Mouse (Mus musculus) kidney, postnatal 25 days (tissue): ENCODE data around the gene Ift172.
A peak's percentile ranks its signal among the peaks of the same experiment; 100 is the strongest.
"Not testable (repeated sequence)": the region's sequence is repeated elsewhere in the genome, so short reads cannot be mapped to it uniquely, and the experiment has no call there.

Source experiments
- DNase-seq, 2 experiments: peaks; one replicate each; pipeline ENCODE4 v3.0.0; 2021; ENCODE audit warnings: mixed read lengths in 2 of 2

The Ift172 gene

DNA sequence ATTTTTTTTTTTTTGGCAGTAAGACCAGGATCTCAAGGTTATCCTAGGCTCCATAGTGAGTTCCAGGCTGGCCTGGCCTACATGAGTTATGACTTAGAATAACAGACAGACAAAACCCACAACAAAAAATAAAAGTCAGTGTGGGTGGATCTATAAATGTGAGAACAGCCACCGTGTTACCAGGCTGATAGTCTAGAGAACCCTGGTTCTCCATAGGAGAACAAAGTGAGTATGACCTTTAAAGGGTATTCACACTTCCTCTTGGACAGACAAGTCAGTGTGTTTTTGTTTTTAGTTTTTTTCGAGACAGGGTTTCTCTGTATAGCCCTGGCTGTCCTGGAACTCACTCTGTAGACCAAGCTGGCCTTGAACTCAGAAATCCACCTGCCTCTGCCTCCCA is 34.9 kb downstream of the Ift172 start:
- DNase-seq: no peak

GRCm38 (mm10) chr5:31255381-31255780 is 35.5 kb downstream of the Ift172 start:
- DNase-seq: no peak

GRCm38 (mm10) chr5:31254901-31255300 is 36.0 kb downstream of the Ift172 start:
- no peak for DNase-seq

DNA sequence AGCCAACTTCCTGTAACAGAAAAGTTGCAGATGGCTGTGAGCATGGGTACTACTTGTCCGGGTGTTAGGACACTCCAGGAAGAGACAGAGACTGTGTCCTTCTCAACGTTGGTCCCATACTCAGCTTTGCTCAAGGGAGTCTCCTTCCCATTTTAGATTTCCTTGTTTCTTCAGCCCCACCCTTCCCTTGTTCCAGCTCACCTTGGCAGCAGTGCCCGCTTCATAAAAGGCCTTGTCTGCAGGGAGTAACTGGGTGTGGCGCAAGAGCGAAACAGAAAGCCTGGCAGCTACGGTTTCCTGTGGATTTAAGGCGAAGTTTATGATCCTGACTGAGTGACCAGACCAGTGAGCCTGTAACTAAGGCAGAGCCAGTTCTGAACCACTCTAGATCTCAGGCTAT is 36.5 kb downstream of the Ift172 start:
- peak; percentile 49 to 76 for DNase-seq

DNA sequence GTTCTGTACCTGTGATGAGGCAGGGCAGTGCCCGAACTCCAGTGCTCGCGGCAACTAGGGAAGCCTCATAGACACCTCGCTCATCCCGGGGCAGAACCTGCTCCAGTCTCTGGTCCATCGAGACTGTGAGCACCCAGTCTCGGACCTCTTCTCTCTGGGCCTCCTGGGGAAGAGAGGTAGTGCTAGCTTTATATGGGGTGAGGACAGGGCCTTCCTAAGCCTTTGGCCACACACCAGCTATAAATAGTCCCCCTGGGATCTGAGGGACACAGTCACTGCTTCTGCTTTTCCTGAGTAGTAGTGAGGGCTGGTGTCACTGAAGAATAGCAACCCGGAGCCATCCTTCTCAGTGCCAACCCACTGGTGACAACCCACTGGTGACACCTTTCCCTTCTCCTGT is 37.1 kb downstream of the Ift172 start:
- peak in 1 of 2 experiments; percentile 46 for DNase-seq

- DNase-seq: no peak
Observed at GRCm38 (mm10) chr5:31252795-31253545, 37.9 kb downstream of the Ift172 start.

GRCm38 (mm10) chr5:31252151-31252550 is 38.8 kb downstream of the Ift172 start:
- peak in 1 of 2 experiments; percentile 36 for DNase-seq

DNA sequence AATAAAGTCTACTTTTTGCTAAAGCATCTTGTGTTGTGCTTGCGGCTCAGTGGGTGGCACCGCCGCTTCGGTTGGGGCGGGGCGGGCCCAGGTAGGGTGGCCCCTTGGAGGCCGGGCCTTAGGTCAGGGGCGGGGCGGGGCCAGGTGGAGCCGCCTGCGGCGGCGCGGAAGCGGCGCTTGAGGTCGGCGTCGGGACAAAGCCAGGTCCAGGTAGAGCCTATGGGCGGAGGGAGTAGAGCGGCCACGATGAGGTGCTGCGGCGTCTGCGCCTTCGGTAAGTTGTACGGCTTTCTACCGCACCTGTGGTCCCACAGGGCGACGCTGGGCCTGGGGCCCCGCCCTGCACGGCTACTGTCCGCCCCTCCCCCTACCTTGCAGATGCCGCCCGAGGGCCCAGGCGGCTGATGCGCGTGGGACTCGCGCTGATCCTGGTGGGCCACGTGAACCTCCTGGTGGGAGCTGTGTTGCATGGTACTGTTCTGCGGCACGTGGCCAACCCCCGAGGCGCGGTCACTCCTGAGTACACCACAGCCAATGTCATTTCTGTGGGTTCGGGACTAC is 39.3 kb downstream of the Ift172 start, which contains the start of gene Krtcap3:
Krtcap3 (plus strand) TSS at position 151 of the 561 bp plus-strand sequence.
- DNase-seq: peak; percentile 73 to 89

DNA sequence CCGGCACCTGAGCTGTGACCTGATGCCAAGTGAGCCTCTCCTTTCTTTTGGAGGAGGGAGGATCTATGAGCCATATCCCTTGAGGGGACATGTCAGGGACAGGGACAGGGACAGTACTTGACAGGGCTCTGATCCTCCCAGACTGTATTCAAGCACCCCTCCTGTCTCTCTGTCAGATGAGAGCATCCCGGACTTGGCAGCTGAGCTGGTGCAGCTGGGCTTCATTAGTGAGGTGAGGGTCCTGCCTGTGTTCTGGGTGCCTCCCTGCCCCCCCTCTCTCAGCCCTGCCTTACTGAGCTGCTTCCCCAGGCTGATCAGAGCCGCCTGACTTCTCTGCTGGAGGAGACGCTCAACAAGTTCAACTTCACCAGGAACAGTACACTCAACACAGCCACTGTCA is 40.2 kb downstream of the Ift172 start:
- DNase-seq: no peak

- no peak for DNase-seq
Observed at GRCm38 (mm10) chr5:31242191-31242590, 48.7 kb downstream of the Ift172 start.

DNA sequence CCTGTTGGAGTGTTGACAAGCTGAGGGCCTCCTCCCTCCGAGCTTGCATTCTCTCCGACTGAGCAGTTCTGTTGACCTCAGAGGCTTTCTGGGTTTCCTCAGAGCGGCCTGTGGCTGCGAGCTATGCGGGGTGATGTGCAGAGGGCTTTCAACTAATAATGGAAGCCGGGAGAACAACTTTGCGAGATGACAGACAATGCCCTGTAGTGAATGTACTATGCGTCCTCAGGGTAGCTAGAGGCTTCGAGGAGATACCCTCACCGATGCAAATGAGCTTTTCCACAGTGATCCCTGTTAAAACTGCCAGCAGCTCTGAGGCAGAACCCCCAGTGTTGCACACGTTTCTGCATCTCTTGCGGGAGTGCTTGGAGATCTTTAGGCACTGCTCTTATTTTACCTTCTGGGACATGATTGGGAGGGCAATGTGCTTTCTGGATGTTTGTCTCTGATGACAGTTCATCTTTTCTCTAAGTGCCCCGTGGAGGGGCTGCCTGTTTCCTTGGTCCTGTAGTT is 49.3 kb downstream of the Ift172 start:
- DNase-seq: no peak

DNA sequence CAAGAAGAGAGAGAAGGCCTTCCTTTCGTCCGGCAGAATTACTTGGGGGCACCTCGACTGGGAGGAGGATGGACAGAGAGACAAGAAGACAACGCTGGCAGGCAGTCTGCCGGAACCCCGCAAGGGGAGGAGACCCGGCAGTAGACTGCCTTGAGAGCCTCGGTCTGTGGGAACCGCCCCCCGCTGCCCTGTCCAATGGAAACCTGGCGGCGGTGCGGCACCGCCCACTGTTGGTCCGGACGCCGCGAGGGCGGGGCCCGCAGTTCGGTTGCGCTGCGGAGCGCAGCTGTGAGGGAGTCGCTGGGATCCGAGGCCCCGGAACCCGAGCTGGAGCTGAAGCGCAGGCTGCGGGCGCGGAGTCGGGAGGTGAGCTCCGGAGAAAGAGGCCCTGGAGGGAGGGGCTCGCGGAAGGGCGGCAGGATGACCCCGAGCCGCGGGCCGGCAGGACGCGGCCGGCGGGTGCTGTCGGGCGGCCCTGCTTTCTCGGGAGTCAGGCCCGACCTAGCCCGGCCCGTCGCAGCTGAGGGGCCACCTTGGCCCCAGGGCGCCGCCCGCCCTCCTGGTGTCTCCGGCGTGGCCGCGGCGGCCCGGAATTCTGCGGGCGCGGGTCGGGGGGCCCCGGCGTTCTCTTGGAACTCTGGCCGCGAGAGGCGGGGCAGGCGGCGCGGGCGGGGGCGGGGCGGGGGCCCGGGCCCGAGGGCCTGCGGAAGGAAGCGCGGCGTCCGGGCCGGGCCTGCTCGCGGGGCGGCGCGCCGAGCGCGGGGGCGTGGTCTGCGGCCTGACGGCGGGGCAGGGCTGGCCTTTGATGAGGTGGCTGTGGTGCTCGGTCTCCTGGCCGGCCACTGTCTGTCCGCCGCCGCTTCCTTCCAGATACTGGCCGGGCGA is 50.0 kb downstream of the Ift172 start, which contains the start of the genes Nrbp1 and Gm9970:
Nrbp1 (plus strand) TSS at position 228 of the 885 bp plus-strand sequence.
Gm9970 (minus strand) TSS at position 596 of the 885 bp plus-strand sequence.
- DNase-seq: peak; percentile 98 to 99

DNA sequence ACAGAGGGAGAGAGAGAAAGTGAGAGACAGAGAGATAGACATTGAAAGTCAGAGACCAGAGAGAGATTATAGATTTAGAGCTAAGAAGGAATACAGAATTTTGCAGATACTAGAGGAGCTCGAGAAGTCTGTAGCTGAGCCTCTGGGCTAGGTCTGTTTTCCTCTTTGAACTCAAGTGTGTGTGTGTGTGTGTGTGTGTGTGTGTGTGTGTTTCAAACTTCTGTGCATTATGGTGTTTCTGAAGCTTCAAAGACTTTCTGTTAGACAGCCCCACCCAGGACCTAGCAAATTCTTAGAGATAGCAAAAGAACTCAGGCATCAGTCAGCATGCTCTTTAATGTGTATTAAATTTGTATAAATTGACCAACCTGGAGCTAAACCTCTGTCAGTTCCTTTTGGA is 64.3 kb downstream of the Ift172 start:
- DNase-seq: no peak

GRCm38 (mm10) chr5:31222696-31223095 is 68.2 kb downstream of the Ift172 start:
- DNase-seq: peak in 1 of 2 experiments; percentile 38

GRCm38 (mm10) chr5:31221304-31221945 is 69.5 kb downstream of the Ift172 start:
- DNase-seq: peak; percentile 50 to 63

DNA sequence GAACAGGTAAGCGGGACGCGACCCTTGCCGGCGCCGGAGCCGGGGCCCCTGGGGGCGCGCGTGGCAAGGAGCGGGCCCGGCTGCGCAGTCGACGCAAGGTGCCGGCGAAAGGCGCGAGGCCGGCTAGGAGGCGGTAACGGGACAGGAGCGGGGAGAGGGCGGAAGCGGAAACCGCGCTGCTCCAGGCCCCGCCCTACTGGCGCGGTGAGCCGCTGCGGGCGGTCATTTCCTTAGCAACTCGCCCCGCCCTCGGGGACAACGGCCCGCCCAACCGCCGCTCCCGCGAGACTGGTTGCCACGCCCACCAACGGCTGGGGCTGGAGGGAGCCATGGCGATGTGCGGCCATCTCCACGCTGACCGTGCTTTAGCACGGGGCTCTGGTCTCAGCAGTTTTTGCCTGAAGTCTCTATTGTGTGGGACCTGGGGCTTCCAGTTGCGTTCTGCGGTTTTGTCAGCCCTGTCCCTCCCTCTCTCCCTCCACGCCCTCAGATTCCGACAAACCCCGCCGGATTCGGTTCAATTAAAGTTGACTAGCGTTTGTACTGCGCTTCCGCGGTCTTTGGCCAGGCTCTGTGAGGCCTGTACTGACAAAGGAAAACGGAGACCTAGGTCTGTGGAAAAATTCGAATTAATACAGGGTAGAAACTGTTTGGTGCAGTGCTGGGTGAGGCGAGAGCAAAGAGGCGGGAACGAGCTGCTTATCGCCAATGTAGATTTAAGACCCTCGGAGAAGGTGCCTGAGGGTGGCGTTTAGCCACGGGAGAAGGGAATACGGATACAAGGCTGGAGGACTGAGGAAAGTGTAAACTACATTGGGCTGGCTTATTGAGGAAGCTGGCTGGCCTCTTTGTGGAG is 70.2 kb downstream of the Ift172 start, which contains the start of gene Ppm1g:
Ppm1g (minus strand) TSS at position 240 of the 856 bp plus-strand sequence.
- DNase-seq: peak; percentile 98

DNA sequence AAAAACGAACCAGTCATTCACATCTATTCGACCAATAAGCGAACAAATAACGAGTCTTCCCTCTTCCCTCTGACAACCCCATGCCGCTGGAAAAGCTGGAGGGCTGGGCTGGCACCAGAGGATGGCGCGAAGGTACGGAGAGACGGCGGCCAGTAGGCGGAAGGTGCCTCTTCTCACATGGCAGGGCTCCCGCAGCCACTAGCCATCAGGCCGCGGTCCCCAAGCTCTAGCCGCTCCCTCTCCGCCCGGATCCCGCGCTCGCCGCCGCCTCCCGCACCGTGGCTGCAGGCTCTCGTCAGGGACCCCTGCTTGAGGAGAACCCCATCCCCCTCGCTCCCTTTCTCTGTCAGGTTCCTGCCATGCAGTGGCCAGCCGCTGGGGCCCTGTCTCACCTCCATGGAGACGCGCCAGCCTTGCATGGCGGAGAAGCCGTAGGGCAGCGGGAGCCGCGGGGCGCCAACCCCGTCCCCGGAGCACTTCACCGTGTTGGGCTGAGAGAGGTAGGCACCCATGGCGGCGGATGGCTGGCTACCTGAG is 70.9 kb downstream of the Ift172 start:
- DNase-seq: peak; percentile 43 to 68

GRCm38 (mm10) chr5:31219474-31219873 is 71.4 kb downstream of the Ift172 start:
- no peak for DNase-seq

DNA sequence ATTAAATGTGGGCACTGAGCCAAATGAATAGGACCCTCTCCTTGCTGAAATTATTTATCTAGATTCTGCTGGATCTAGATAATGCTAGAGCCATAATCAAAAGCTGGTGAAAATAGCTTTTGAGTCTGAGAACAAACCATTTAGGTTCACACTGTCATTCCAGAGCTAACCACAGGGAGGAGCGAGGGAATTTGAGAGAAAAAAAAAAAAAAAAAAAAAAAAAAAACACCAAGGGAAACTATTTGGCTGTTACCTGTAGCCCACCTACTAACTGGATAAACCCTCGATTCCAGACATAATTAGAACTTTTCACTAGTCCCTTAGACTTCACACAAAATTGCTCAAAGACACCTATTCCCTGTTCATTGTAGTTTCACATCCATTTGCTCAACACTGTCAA is 71.8 kb downstream of the Ift172 start:
- DNase-seq: peak in 1 of 2 experiments; percentile 49

DNA sequence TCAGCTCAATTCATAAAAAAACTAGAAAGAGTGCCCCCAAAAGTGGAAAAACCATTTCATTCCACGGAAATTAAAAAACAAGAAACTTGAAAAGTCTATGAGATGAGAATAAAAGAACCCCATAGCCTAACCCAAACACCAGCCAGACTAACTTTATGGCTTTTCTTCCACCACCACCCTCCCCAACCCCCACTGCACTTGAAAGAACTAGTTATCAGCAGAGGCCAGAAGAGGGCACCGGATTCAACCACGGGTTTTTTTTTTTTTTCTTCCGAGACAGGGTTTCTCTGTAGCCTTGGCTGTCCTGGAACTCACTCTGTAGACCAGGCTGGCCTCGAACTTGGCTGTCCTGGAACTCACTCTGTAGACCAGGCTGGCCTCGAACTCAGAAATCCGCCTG is 72.6 kb downstream of the Ift172 start:
- DNase-seq: no peak

GRCm38 (mm10) chr5:31216554-31216953 is 74.4 kb downstream of the Ift172 start:
- not testable (repeated sequence) for DNase-seq
